Mouse (Mus musculus): ENCODE measurements at regions not wholly inside any gene's neighbourhood (a gene's known extent, or its start where the extent isn't known, plus 50 kb on each side); places are given as distances from the start of the nearest gene placed in this dataset.

GRCm38 (mm10) chr8:89471116-89471515 is 427.2 kb upstream of the Sall1 start:
- Histone ChIP-seq H3K27ac (ENCODE audit: low read depth) (no peak overlapping the region), H3K9me3 (replicated peaks; ENCODE audit: control insufficient read depth, low read length) (no peaks in the 10 kb centered on the region), H3K9ac (replicated peaks; ENCODE audit: low read depth, low read length) (no peak overlapping the region), H3K4me2 (ENCODE audit: low read depth, low read length) (no peak overlapping the region), H3K4me1 (ENCODE audit: control insufficient read depth, insufficient read depth) (no peaks in the 10 kb centered on the region), H3K27me3 (ENCODE audit: control insufficient read depth, insufficient read depth, low read length) (no peaks in the 10 kb centered on the region), H3K36me3 (replicated peaks; ENCODE audit: control insufficient read depth, insufficient read depth, low read length) (no peaks in the 10 kb centered on the region), H3K4me3 (ENCODE audit: low read depth, low read length) (no peak overlapping the region)
- no peak for ATAC-seq (ENCODE audit: insufficient read depth, low read depth)
- no peak for TF ChIP-seq CTCF (IDR thresholded peaks at IDR 0.05; ENCODE audit: low read depth)
- no peak for TF ChIP-seq EP300 (IDR thresholded peaks at IDR 0.05; ENCODE audit: low read depth)
- WGBS: 45% methylated on average over 5 of the region's 5 CpGs
- no peak for DNase-seq (ENCODE audit: low spot score)

- H3K9me3 ChIP-seq (replicated peaks; ENCODE audit: control insufficient read depth, low read length): no peaks in the 10 kb centered on the region
- H3K27me3 ChIP-seq (ENCODE audit: control insufficient read depth, insufficient read depth, low read length): no peaks in the 10 kb centered on the region
- no peaks in the 10 kb centered on the region for H3K4me1 ChIP-seq (ENCODE audit: control insufficient read depth, insufficient read depth)
- no peaks in the 10 kb centered on the region for H3K36me3 ChIP-seq (replicated peaks; ENCODE audit: control insufficient read depth, insufficient read depth, low read length)
- WGBS: 85% methylated on average over 5 of the region's 5 CpGs
- no peak overlapping the region for H3K9ac ChIP-seq (replicated peaks; ENCODE audit: low read depth, low read length)
- ATAC-seq (ENCODE audit: insufficient read depth, low read depth): no peak
- TF ChIP-seq CTCF (IDR thresholded peaks at IDR 0.05; ENCODE audit: low read depth) (no peak), EP300 (IDR thresholded peaks at IDR 0.05; ENCODE audit: low read depth) (no peak)
- no peak overlapping the region for H3K4me3 ChIP-seq (ENCODE audit: low read depth, low read length)
- no peak for DNase-seq (ENCODE audit: low spot score)
- H3K4me2 ChIP-seq (ENCODE audit: low read depth, low read length): no peak overlapping the region
- no peak overlapping the region for H3K27ac ChIP-seq (ENCODE audit: low read depth)
Observed at GRCm38 (mm10) chr8:89468782-89469220, 424.8 kb upstream of the Sall1 start.

GRCm38 (mm10) chr8:89465211-89465753 is 421.3 kb upstream of the Sall1 start:
- H3K4me2 ChIP-seq (ENCODE audit: low read depth, low read length): no peak overlapping the region
- H3K9me3 ChIP-seq (replicated peaks; ENCODE audit: control insufficient read depth, low read length): no peaks in the 10 kb centered on the region
- H3K4me1 ChIP-seq (ENCODE audit: control insufficient read depth, insufficient read depth): no peaks in the 10 kb centered on the region
- ATAC-seq (ENCODE audit: insufficient read depth, low read depth) (no peak), DNase-seq (ENCODE audit: low spot score) (no peak)
- WGBS: 80% methylated on average over 13 of the region's 13 CpGs
- TF ChIP-seq EP300 (IDR thresholded peaks at IDR 0.05; ENCODE audit: low read depth): no peak
- TF ChIP-seq CTCF (IDR thresholded peaks at IDR 0.05; ENCODE audit: low read depth): no peak
- H3K27ac ChIP-seq (ENCODE audit: low read depth): no peak overlapping the region
- no peaks in the 10 kb centered on the region for H3K36me3 ChIP-seq (replicated peaks; ENCODE audit: control insufficient read depth, insufficient read depth, low read length)
- H3K27me3 ChIP-seq (ENCODE audit: control insufficient read depth, insufficient read depth, low read length): no peaks in the 10 kb centered on the region
- H3K9ac ChIP-seq (replicated peaks; ENCODE audit: low read depth, low read length): no peak overlapping the region
- H3K4me3 ChIP-seq (ENCODE audit: low read depth, low read length): no peak overlapping the region

GRCm38 (mm10) chr8:89456517-89456916 is 412.6 kb upstream of the Sall1 start:
- Histone ChIP-seq H3K4me1 (ENCODE audit: control insufficient read depth, insufficient read depth) (no peaks in the 10 kb centered on the region), H3K4me2 (ENCODE audit: low read depth, low read length) (no peak overlapping the region)
- TF ChIP-seq CTCF (IDR thresholded peaks at IDR 0.05; ENCODE audit: low read depth) (no peak), EP300 (IDR thresholded peaks at IDR 0.05; ENCODE audit: low read depth) (no peak)

GRCm38 (mm10) chr8:89455731-89456130 is 411.8 kb upstream of the Sall1 start:
- 55% methylated on average over 5 of the region's 5 CpGs for WGBS
- Histone ChIP-seq H3K4me2 (ENCODE audit: low read depth, low read length) (no peak overlapping the region), H3K4me1 (ENCODE audit: control insufficient read depth, insufficient read depth) (no peaks in the 10 kb centered on the region), H3K27me3 (ENCODE audit: control insufficient read depth, insufficient read depth, low read length) (no peaks in the 10 kb centered on the region), H3K4me3 (ENCODE audit: low read depth, low read length) (no peak overlapping the region), H3K9ac (replicated peaks; ENCODE audit: low read depth, low read length) (no peak overlapping the region), H3K27ac (ENCODE audit: low read depth) (no peak overlapping the region), H3K9me3 (replicated peaks; ENCODE audit: control insufficient read depth, low read length) (no peaks in the 10 kb centered on the region), H3K36me3 (replicated peaks; ENCODE audit: control insufficient read depth, insufficient read depth, low read length) (no peaks in the 10 kb centered on the region)
- ATAC-seq (ENCODE audit: insufficient read depth, low read depth) (no peak), DNase-seq (ENCODE audit: low spot score) (no peak)
- TF ChIP-seq CTCF (IDR thresholded peaks at IDR 0.05; ENCODE audit: low read depth) (no peak), EP300 (IDR thresholded peaks at IDR 0.05; ENCODE audit: low read depth) (no peak)

More at GRCm38 (mm10) chr8:89456517-89456916, 412.6 kb upstream of the Sall1 start:
- Histone ChIP-seq H3K9me3 (replicated peaks; ENCODE audit: control insufficient read depth, low read length) (no peaks in the 10 kb centered on the region), H3K27ac (ENCODE audit: low read depth) (no peak overlapping the region), H3K27me3 (ENCODE audit: control insufficient read depth, insufficient read depth, low read length) (no peaks in the 10 kb centered on the region), H3K9ac (replicated peaks; ENCODE audit: low read depth, low read length) (no peak overlapping the region), H3K4me3 (ENCODE audit: low read depth, low read length) (no peak overlapping the region), H3K36me3 (replicated peaks; ENCODE audit: control insufficient read depth, insufficient read depth, low read length) (no peaks in the 10 kb centered on the region)
- no peak for DNase-seq (ENCODE audit: low spot score)
- 51% methylated on average over 4 of the region's 4 CpGs for WGBS
- ATAC-seq (ENCODE audit: insufficient read depth, low read depth): no peak

- TF ChIP-seq CTCF (IDR thresholded peaks at IDR 0.05; ENCODE audit: low read depth) (no peak), EP300 (IDR thresholded peaks at IDR 0.05; ENCODE audit: low read depth) (no peak)
- Histone ChIP-seq H3K27ac (ENCODE audit: low read depth) (no peak overlapping the region), H3K4me2 (ENCODE audit: low read depth, low read length) (no peak overlapping the region), H3K9me3 (replicated peaks; ENCODE audit: control insufficient read depth, low read length) (no peaks in the 10 kb centered on the region), H3K36me3 (replicated peaks; ENCODE audit: control insufficient read depth, insufficient read depth, low read length) (no peaks in the 10 kb centered on the region), H3K9ac (replicated peaks; ENCODE audit: low read depth, low read length) (no peak overlapping the region), H3K4me3 (ENCODE audit: low read depth, low read length) (no peak overlapping the region), H3K27me3 (ENCODE audit: control insufficient read depth, insufficient read depth, low read length) (no peaks in the 10 kb centered on the region), H3K4me1 (ENCODE audit: control insufficient read depth, insufficient read depth) (no peaks in the 10 kb centered on the region)
- ATAC-seq (ENCODE audit: insufficient read depth, low read depth) (no peak), DNase-seq (ENCODE audit: low spot score) (no peak)
- WGBS: 85% methylated on average over 7 of the region's 7 CpGs
Observed at GRCm38 (mm10) chr8:89454197-89454596, 410.2 kb upstream of the Sall1 start.

All from heart, postnatal 0 days (tissue).